Mouse (Mus musculus) intestine, embryonic 16.5 days (tissue): ENCODE results near the gene Exoc6. TPM values are rescaled to one million over a fixed set of nuclear protein-coding genes. Genes with fewer than 3 reads are reported as not detected.

ENCODE experiments used
- ATAC-seq: fragments of 200-750 bp; cut with Nextera tagmentation; 2 replicates; pipeline ENCODE4 v1.8.0; 2017; ENCODE audit warnings: moderate TSS enrichment, moderate library complexity
- H3K27ac ChIP-seq: fragments of 300-500 bp; sonication (generic); 2 replicates; pipeline ENCODE4 v1.5.1; 2014; ENCODE audit warnings: mild to moderate bottlenecking, low read length
- H3K27me3 ChIP-seq: fragments of 300-500 bp; sonication (generic); replicated peaks from 2 replicates; pipeline ENCODE4 v1.6.1; 2014; ENCODE audit warnings: low read length, control low read depth, mixed read lengths; ENCODE audit not compliant: control insufficient read depth, insufficient read depth
- H3K36me3 ChIP-seq: fragments of 300-500 bp; sonication (generic); 2 replicates; pipeline ENCODE4 v1.6.1; 2014; ENCODE audit warnings: low read length, control low read depth; ENCODE audit not compliant: control insufficient read depth, insufficient read depth
- H3K4me1 ChIP-seq: fragments of 300-500 bp; sonication (generic); 2 replicates; pipeline ENCODE4 v1.6.1; 2014; ENCODE audit warnings: low read length, control low read depth, mixed read lengths; ENCODE audit not compliant: control insufficient read depth, insufficient read depth
- H3K4me2 ChIP-seq: fragments of 300-500 bp; sonication (generic); 2 replicates; pipeline ENCODE4 v1.6.1; 2014; ENCODE audit warnings: low read depth, low read length, control low read depth
- H3K4me3 ChIP-seq: fragments of 300-500 bp; sonication (generic); 2 replicates; pipeline ENCODE4 v1.5.1; 2014; ENCODE audit warnings: mild to moderate bottlenecking, low read length
- H3K9ac ChIP-seq: fragments of 300-500 bp; sonication (generic); 2 replicates; pipeline ENCODE4 v1.6.1; 2014; ENCODE audit warnings: low read depth, low read length
- H3K9me3 ChIP-seq: fragments of 300-500 bp; sonication (generic); 2 replicates; pipeline ENCODE4 v1.6.1; 2016; ENCODE audit warnings: low read length, control low read depth; ENCODE audit not compliant: control insufficient read depth
- WGBS: fragments of 180-500 bp; shearing (Covaris S2); extraction: QIAGEN DNeasy Blood & Tissue Kit; methylation state at CpG from one replicate; pipeline ENCODE4 v1.1.7; 2014; 5-methylcytosine and 5-hydroxymethylcytosine counted together
- polyA plus RNA-seq: library from polyadenylated mRNA; unstranded; fragments of >200 nt; fragmentation: Nextera tagmentation; extraction: Ambion mirVana; gene quantifications from 2 replicates; pipeline ENCODE4 v1.2.1, GENCODE M21; 2015

The Exoc6 gene
- polyA plus RNA-seq, 1 experiment from 2014 or later, result 21.7 TPM

- H3K4me3 ChIP-seq, result no peak overlapping the region
- H3K27ac ChIP-seq, result no peak overlapping the region
- 49% methylated on average over 5 of the region's 5 CpGs for WGBS
- H3K36me3 ChIP-seq, result no peaks in the 10 kb centered on the region
- no peak overlapping the region for H3K9ac ChIP-seq
- no peak for ATAC-seq
- H3K9me3 ChIP-seq, result no peaks in the 10 kb centered on the region
- peaks cover 94% of the 10 kb centered on the region for H3K27me3 ChIP-seq
- H3K4me1 ChIP-seq, result peaks cover 5% of the 10 kb centered on the region; the same call in 1 of the 2 replicates
- H3K4me2 ChIP-seq, result no peak overlapping the region
Observed at GRCm38 (mm10) chr19:37689478-37689877, 139.3 kb downstream of the Exoc6 start.

- H3K27ac ChIP-seq, result no peak overlapping the region
- 6% methylated on average over 29 of the region's 29 CpGs for WGBS
- no peak overlapping the region for H3K4me2 ChIP-seq
- H3K27me3 ChIP-seq, result peaks cover 98% of the 10 kb centered on the region
- H3K4me1 ChIP-seq, result peaks cover 5% of the 10 kb centered on the region; the same call in 1 of the 2 replicates
- 0 out of 2 replicates have a peak, but pooled peaks have one; percentile 31 for ATAC-seq
- H3K9me3 ChIP-seq, result no peaks in the 10 kb centered on the region
- H3K36me3 ChIP-seq, result no peaks in the 10 kb centered on the region
- no peak overlapping the region for H3K9ac ChIP-seq
- H3K4me3 ChIP-seq, result no peak overlapping the region
Observed at GRCm38 (mm10) chr19:37690716-37691115, 140.5 kb downstream of the Exoc6 start.

- no peak overlapping the region for H3K27ac ChIP-seq
- peak; percentile 28; the same call in 1 of the 2 replicates for ATAC-seq
- WGBS, result under 1% methylated on average over 40 of the region's 40 CpGs
- H3K4me1 ChIP-seq, result peaks cover 10% of the 10 kb centered on the region
- H3K9ac ChIP-seq, result no peak overlapping the region
- no peaks in the 10 kb centered on the region for H3K9me3 ChIP-seq
- peak overlapping the region; percentile 50 for H3K4me2 ChIP-seq
- H3K27me3 ChIP-seq, result peaks cover 98% of the 10 kb centered on the region
- peak overlapping the region; percentile 42 for H3K4me3 ChIP-seq
- no peaks in the 10 kb centered on the region for H3K36me3 ChIP-seq
Observed at GRCm38 (mm10) chr19:37692879-37693278, 142.7 kb downstream of the Exoc6 start.

- no peak for ATAC-seq
- H3K4me2 ChIP-seq, result no peak overlapping the region
Observed at GRCm38 (mm10) chr19:37695146-37695545, 144.9 kb downstream of the Exoc6 start.

GRCm38 (mm10) chr19:37695762-37696602 is 145.8 kb downstream of the Exoc6 start:
- Histone ChIP-seq H3K4me3 (no peak overlapping the region; the same call in 1 of the 2 replicates), H3K9me3 (no peaks in the 10 kb centered on the region), H3K4me2 (no peak overlapping the region), H3K36me3 (no peaks in the 10 kb centered on the region), H3K9ac (no peak overlapping the region), H3K4me1 (peaks cover 18% of the 10 kb centered on the region), H3K27ac (no peak overlapping the region), H3K27me3 (peaks cover 97% of the 10 kb centered on the region)
- no peak for ATAC-seq
- WGBS, result 4% methylated on average over 42 of the region's 42 CpGs

More at GRCm38 (mm10) chr19:37695146-37695545, 144.9 kb downstream of the Exoc6 start:
- 39% methylated on average over 13 of the region's 13 CpGs for WGBS
- Histone ChIP-seq H3K9ac (no peak overlapping the region), H3K27me3 (peaks cover 98% of the 10 kb centered on the region), H3K4me3 (no peak overlapping the region), H3K9me3 (no peaks in the 10 kb centered on the region), H3K4me1 (peaks cover 18% of the 10 kb centered on the region), H3K36me3 (no peaks in the 10 kb centered on the region), H3K27ac (no peak overlapping the region)

- H3K4me2 ChIP-seq, result peak overlapping the region; percentile 63
- ATAC-seq, result no peak
- H3K4me1 ChIP-seq, result peaks cover 18% of the 10 kb centered on the region
- no peaks in the 10 kb centered on the region for H3K9me3 ChIP-seq
- 4% methylated on average over 22 of the region's 22 CpGs for WGBS
- H3K4me3 ChIP-seq, result peak overlapping the region; percentile 14; the same call in 1 of the 2 replicates
- no peaks in the 10 kb centered on the region for H3K36me3 ChIP-seq
- no peak overlapping the region for H3K27ac ChIP-seq
- H3K27me3 ChIP-seq, result peaks cover 92% of the 10 kb centered on the region
- no peak overlapping the region for H3K9ac ChIP-seq
Observed at GRCm38 (mm10) chr19:37696603-37697334, 146.6 kb downstream of the Exoc6 start.

- no peak overlapping the region for H3K9ac ChIP-seq
- peak overlapping the region; percentile 63 for H3K4me2 ChIP-seq
- H3K27ac ChIP-seq, result no peak overlapping the region
- no peak for ATAC-seq
- H3K36me3 ChIP-seq, result no peaks in the 10 kb centered on the region
- H3K4me1 ChIP-seq, result peaks cover 18% of the 10 kb centered on the region
- peak overlapping the region; percentile 38 for H3K4me3 ChIP-seq
- H3K9me3 ChIP-seq, result no peaks in the 10 kb centered on the region
- under 1% methylated on average over 18 of the region's 18 CpGs for WGBS
- peaks cover 92% of the 10 kb centered on the region for H3K27me3 ChIP-seq
Observed at GRCm38 (mm10) chr19:37697335-37697636, 147.1 kb downstream of the Exoc6 start.

- under 1% methylated on average over 51 of the region's 51 CpGs for WGBS
- Histone ChIP-seq H3K27me3 (peaks cover 92% of the 10 kb centered on the region), H3K27ac (no peak within 1 kb of the TSS), H3K36me3 (no peaks in the 10 kb centered on the region), H3K4me3 (peak within 1 kb of the TSS; percentile 38), H3K9ac (0 out of 2 replicates have a peak within 1 kb of the TSS, but pooled peaks have one; percentile 1), H3K4me1 (peaks cover 17% of the 10 kb centered on the region), H3K9me3 (no peaks in the 10 kb centered on the region), H3K4me2 (peak within 1 kb of the TSS; percentile 63)
- ATAC-seq, result no peak
Observed at GRCm38 (mm10) chr19:37697651-37698272, 147.5 kb downstream of the Exoc6 start, which contains the start of gene Cyp26a1. Cyp26a1 (plus strand) TSS chr19:37697798.
